Mouse (Mus musculus): ENCODE measurements around the gene Sash1. TPM values are rescaled to one million over a fixed set of nuclear protein-coding genes. Genes with fewer than 3 reads are reported as not detected.

The Sash1 gene
- total and polyA plus RNA-seq, 3 experiments, result 0.09 to 0.59 (median 0.24) TPM

DNA sequence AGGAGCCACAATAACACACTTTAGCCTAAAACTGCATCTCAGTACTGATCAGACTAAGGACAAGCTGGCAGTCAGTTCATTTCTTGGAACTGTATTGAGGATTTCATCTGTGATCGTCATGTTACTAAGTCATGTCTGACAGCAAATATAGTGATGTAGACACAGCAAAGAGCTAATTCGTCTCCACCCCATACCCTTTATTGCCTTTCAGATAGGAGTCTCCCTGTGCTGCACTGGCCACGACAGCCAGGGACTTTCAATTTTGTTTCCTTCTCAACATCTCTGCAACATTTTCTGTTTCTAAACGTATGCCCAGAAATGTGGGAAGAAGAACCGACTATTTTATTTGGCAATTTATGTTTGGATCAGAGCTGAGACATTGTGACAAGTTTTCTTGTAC lies 29.9 kb upstream of the Sash1 start:
- H3K27me3 ChIP-seq (replicated peaks), result no peaks in the 10 kb centered on the region
- dilution Hi-C loops (cut with MboI; ENCODE audit: extremely low pct_ligation_motif_present, extremely low pct_unique_long_range_greater_than_20kb, low sequenced_read_pairs) (no loop called here), in situ Hi-C loops (cut with MboI; ENCODE audit: low pct_ligation_motif_present, low pct_unique_long_range_greater_than_20kb, low sequenced_read_pairs) (loop anchor here (5.0 kb wide), 1 partner anchor 37 kb away; no protein-coding TSS in a partner anchor)
- DNase-seq (ENCODE audit: extremely low read depth), result no peak
- peaks cover 9 to 44% of the 10 kb centered on the region in 2 experiments; a peak in 3 of 4 replicates for H3K4me1 ChIP-seq (ENCODE audit: control insufficient read depth in 1 of 2, insufficient read depth in 2 of 2)
- no peaks in the 10 kb centered on the region for H3K9me3 ChIP-seq (replicated peaks; ENCODE audit: low read length)
- no peaks in the 10 kb centered on the region for H3K79me2 ChIP-seq (replicated peaks; ENCODE audit: control insufficient read depth, extremely low read depth, insufficient read depth, poor library complexity, severe bottlenecking)
- no peak overlapping the region for H3K4me2 ChIP-seq (ENCODE audit: insufficient read depth, low read depth, poor library complexity, severe bottlenecking)
- H3K9ac ChIP-seq (ENCODE audit: insufficient read depth, low read depth), result no peak overlapping the region
- H3K4me3 ChIP-seq (replicated peaks in 1 of 3; ENCODE audit: low read depth in 2 of 3, low read length in 2 of 3, poor library complexity in 1 of 3), result no peak overlapping the region
- no peak overlapping the region for H3K27ac ChIP-seq (ENCODE audit: insufficient read depth, low read depth)
- H3K36me3 ChIP-seq (replicated peaks in 1 of 2; ENCODE audit: control insufficient read depth in 1 of 2, insufficient read depth in 1 of 2, low read length in 1 of 2), result no peaks in the 10 kb centered on the region
- TF ChIP-seq CTCF (conservative IDR thresholded peaks at IDR 0.05 in 1 of 2, IDR thresholded peaks at IDR 0.05 in 1 of 2; ENCODE audit: low read depth in 2 of 2, low read length in 2 of 2) (no peak), SMC3 (IDR thresholded peaks at IDR 0.05; ENCODE audit: low read depth, low read length) (no peak)

DNA sequence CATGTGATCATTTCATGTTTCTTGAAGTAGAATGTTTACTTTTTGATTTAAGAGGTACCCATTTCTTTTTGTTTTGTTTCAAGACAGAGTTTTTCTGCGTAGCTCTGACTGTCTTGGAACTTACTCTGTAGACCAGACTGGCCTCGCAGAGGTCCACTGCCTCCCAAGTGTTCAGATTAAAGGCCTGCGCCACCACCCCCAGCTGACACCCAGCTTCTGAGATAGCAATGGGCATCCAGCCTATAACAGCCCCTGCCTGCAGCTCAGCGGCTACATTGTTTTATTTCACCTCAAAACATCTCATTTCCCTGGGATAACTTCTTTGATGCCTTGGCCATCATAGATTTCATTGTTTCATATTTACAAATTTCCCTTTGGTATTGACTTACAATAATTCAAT lies 28.0 kb upstream of the Sash1 start:
- no peak for DNase-seq (ENCODE audit: extremely low read depth)
- H3K4me2 ChIP-seq (ENCODE audit: insufficient read depth, low read depth, poor library complexity, severe bottlenecking), result no peak overlapping the region
- dilution Hi-C loops (cut with MboI; ENCODE audit: extremely low pct_ligation_motif_present, extremely low pct_unique_long_range_greater_than_20kb, low sequenced_read_pairs) (no loop called here), in situ Hi-C loops (cut with MboI; ENCODE audit: low pct_ligation_motif_present, low pct_unique_long_range_greater_than_20kb, low sequenced_read_pairs) (no loop called here)
- TF ChIP-seq MAX (IDR thresholded peaks at IDR 0.05; ENCODE audit: low read length) (no peak), ELF1 (IDR thresholded peaks at IDR 0.05; ENCODE audit: low read depth, low read length) (no peak), ETS1 (conservative IDR thresholded peaks at IDR 0.05; ENCODE audit: low read depth, low read length) (no peak), MAFK (IDR thresholded peaks at IDR 0.05; ENCODE audit: insufficient replicate concordance, low read length) (no peak), JUN (IDR thresholded peaks at IDR 0.05; ENCODE audit: insufficient read depth, low read depth, low read length) (no peak), SIN3A (IDR thresholded peaks at IDR 0.05; ENCODE audit: low read length) (no peak), CHD2 (IDR thresholded peaks at IDR 0.05; ENCODE audit: low read length) (no peak), TBP (conservative IDR thresholded peaks at IDR 0.05; ENCODE audit: low read depth, low read length) (no peak), ZC3H11A (IDR thresholded peaks at IDR 0.05; ENCODE audit: low read depth, low read length) (no peak), CHD1 (IDR thresholded peaks at IDR 0.05; ENCODE audit: low read depth, low read length) (no peak), MAZ (IDR thresholded peaks at IDR 0.05; ENCODE audit: low read depth, low read length) (no peak), POLR2A (IDR thresholded peaks at IDR 0.05; ENCODE audit: low read depth, low read length) (no peak), MXI1 (IDR thresholded peaks at IDR 0.05; ENCODE audit: low read depth, low read length) (no peak), USF1 (IDR thresholded peaks at IDR 0.05; ENCODE audit: low read depth, low read length) (no peak), GABPA (IDR thresholded peaks at IDR 0.05; ENCODE audit: insufficient replicate concordance, low read depth, low read length) (no peak), NELFE (IDR thresholded peaks at IDR 0.05; ENCODE audit: low read depth, low read length) (no peak), SMC3 (IDR thresholded peaks at IDR 0.05; ENCODE audit: low read depth, low read length) (no peak), IRF4 (IDR thresholded peaks at IDR 0.05; ENCODE audit: low read depth, low read length) (no peak)
- no peaks in the 10 kb centered on the region for H3K79me2 ChIP-seq (replicated peaks; ENCODE audit: control insufficient read depth, extremely low read depth, insufficient read depth, poor library complexity, severe bottlenecking)
- no peaks in the 10 kb centered on the region for H3K36me3 ChIP-seq (replicated peaks in 1 of 2; ENCODE audit: control insufficient read depth in 1 of 2, insufficient read depth in 1 of 2, low read length in 1 of 2)
- no peak overlapping the region for H3K27ac ChIP-seq (ENCODE audit: insufficient read depth, low read depth)
- H3K9ac ChIP-seq (ENCODE audit: insufficient read depth, low read depth), result no peak overlapping the region
- no peak overlapping the region for H3K4me3 ChIP-seq (replicated peaks in 1 of 3; ENCODE audit: low read depth in 2 of 3, low read length in 2 of 3, poor library complexity in 1 of 3)
- peaks cover 9 to 47% of the 10 kb centered on the region in 2 experiments; a peak in 3 of 4 replicates for H3K4me1 ChIP-seq (ENCODE audit: control insufficient read depth in 1 of 2, insufficient read depth in 2 of 2)
- H3K9me3 ChIP-seq (replicated peaks; ENCODE audit: low read length), result no peaks in the 10 kb centered on the region
- H3K27me3 ChIP-seq (replicated peaks), result no peaks in the 10 kb centered on the region

All from CH12.LX (cell line).